Mouse (Mus musculus): Measurements from ENCODE around the gene Setd3. TPM values are rescaled to one million over a fixed set of nuclear protein-coding genes. Genes with fewer than 3 reads are reported as not detected.

Gene Setd3
- polyA plus RNA-seq (2021): 84.2 TPM

DNA sequence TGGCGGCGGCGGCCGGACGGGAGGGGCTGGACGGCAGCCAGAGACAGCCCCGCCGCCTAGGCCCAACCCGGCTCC, at the start of gene Setd3:
Setd3 (minus strand) TSS at position 69 of the 75 bp plus-strand sequence.
- ATAC-seq (no peak), DNase-seq (ENCODE audit: low read depth, low spot score) (no peak)
- H3K27me3 ChIP-seq: no peaks in the 10 kb centered on the region
- POLR2A ChIA-PET: no interaction called here
- in situ Hi-C loops (cut with MboI; ENCODE audit: low pct_unique_long_range_greater_than_20kb): no loop called here
- TF ChIP-seq CTCF (IDR thresholded peaks at IDR 0.05): no peak
- CTCF ChIA-PET: no interaction called here

DNA sequence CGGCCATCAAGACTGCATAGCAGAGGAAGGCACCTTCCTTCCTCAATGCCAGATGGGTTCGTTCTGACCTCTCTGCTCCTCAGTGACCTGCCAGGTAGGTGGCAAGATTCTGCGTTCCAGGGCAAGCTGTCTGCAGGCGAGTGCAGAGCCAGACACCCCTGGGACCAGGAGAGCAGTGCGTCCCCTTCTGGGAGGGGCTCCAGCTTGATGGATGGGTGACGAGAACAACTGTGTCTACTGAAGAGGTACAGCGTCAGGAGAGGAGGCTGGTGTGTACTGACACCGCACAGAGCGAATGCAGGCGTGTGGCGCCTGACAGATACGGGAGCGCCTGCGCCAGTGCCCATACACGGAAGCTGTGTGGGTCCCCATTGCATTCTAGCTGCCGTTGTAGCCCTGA, 48.4 kb upstream of the Setd3 start:
- no peak for TF ChIP-seq CTCF (IDR thresholded peaks at IDR 0.05)
- in situ Hi-C loops (cut with MboI; ENCODE audit: low pct_unique_long_range_greater_than_20kb): loop anchor here (5.0 kb wide), 1 partner anchor 60 kb away; no protein-coding TSS in a partner anchor
- ATAC-seq (no peak), DNase-seq (ENCODE audit: low read depth, low spot score) (no peak)
- no peaks in the 10 kb centered on the region for H3K27me3 ChIP-seq
- ChIA-PET CTCF (no interaction called here), POLR2A (no interaction called here)

DNA sequence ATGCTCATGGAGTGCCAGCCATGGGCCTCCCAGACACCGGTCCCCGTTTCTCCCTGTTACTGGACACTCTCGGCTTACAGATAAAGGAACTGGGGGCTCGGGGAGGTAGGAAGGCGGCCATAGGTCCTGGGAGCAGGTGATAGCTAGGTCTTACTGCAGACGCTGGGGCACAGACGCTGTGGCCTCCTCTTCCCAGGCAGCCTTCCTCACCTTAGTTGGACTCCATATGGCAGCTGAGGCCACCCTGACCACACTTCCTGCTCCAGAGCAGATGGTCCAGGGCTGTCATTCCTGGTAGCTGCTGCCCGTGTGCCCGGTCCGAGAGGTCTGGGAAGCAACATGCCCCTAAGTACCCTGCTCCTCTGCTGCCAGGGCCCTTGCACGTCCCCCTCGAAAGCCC, 47.8 kb upstream of the Setd3 start:
- no peak for DNase-seq (ENCODE audit: low read depth, low spot score)
- no peaks in the 10 kb centered on the region for H3K27me3 ChIP-seq
- CTCF ChIA-PET: no interaction called here
- no peak for ATAC-seq
- no peak for TF ChIP-seq CTCF (IDR thresholded peaks at IDR 0.05)
- POLR2A ChIA-PET: no interaction called here
- in situ Hi-C loops (cut with MboI; ENCODE audit: low pct_unique_long_range_greater_than_20kb): loop anchor here (5.0 kb wide), 1 partner anchor 60 kb away; no protein-coding TSS in a partner anchor

DNA sequence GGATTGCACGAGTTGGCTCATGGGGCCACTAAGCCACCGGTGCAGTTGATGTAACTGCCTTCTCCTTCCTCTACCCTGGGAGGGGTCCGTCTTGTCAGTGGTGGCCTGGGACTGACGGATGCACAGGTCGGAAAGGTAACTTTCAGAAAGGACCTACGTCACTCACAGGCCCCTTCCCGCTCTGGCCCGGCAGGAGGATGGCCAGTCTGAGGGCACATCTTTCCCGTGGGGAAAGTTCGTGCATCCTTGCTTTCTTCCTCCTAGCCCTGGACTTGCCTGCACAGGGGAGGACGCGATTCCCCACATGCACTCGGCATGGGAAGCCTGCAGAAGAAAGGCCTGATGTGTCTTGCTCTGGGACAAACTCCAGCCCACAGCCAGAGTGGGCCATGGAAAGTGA, 47.1 kb upstream of the Setd3 start:
- no peaks in the 10 kb centered on the region for H3K27me3 ChIP-seq
- DNase-seq (ENCODE audit: low read depth, low spot score) (no peak), ATAC-seq (no peak)
- POLR2A ChIA-PET: no interaction called here
- TF ChIP-seq CTCF (IDR thresholded peaks at IDR 0.05): no peak
- in situ Hi-C loops (cut with MboI; ENCODE audit: low pct_unique_long_range_greater_than_20kb): loop anchor here (5.0 kb wide), 1 partner anchor 61 kb away; no protein-coding TSS in a partner anchor
- CTCF ChIA-PET: interaction anchor here (1.4 to 2.4 kb wide), 2 partner anchors 43 to 66 kb away, joined by 3 to 11 read pairs; no protein-coding TSS in a partner anchor

DNA sequence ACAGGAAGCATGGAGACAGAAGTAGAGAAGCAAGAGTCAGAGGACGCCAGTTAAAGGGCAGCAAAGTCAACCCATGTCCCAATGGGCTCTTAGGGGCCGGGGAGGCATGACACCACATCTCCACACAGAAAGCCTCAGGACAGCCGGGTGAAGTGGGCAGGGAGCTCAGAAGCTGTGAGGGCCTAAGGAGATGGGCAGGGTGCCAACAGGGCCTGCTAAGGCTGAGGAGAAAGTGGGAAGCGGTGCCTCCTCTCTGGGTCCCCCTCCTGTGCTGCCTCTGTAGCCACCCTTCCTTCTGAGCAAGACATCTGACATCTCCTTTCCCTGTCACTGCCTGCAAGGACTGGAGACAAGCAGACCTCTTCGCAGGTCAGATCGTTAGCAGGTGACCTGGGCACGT, 46.7 kb upstream of the Setd3 start:
- ATAC-seq (no peak), DNase-seq (ENCODE audit: low read depth, low spot score) (no peak)
- no peaks in the 10 kb centered on the region for H3K27me3 ChIP-seq
- CTCF ChIA-PET: interaction anchor here (1.4 to 2.4 kb wide), 2 partner anchors 44 to 66 kb away, joined by 3 to 11 read pairs; no protein-coding TSS in a partner anchor
- POLR2A ChIA-PET: interaction anchor here (0.6 kb wide), 1 partner anchor 293 kb away, joined by 3 read pairs; no protein-coding TSS in a partner anchor
- in situ Hi-C loops (cut with MboI; ENCODE audit: low pct_unique_long_range_greater_than_20kb): loop anchor here (5.0 kb wide), 1 partner anchor 62 kb away; no protein-coding TSS in a partner anchor
- TF ChIP-seq CTCF (IDR thresholded peaks at IDR 0.05): no peak

DNA sequence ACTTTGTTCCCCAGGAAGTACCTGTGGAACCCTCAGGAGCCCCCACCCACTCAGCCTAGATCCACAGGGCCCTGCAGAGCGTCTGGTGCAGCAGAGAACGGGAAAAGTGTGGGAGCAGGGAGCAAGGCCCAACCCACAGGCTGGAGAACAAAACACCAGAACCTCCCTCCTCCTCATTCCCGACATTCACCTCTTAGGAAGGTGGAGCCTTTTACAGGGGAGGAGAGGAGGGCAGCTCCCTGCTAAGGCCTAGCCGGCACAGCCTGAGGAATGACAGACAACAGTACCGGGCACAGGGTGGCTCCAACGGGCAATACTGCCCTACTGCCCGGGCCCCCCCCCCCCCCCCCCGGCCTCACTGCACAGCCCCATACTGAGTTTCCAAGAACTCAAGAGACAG, 44.2 kb upstream of the Setd3 start:
- no peak for TF ChIP-seq CTCF (IDR thresholded peaks at IDR 0.05)
- POLR2A ChIA-PET: no interaction called here
- in situ Hi-C loops (cut with MboI; ENCODE audit: low pct_unique_long_range_greater_than_20kb): no loop called here
- DNase-seq (ENCODE audit: low read depth, low spot score) (no peak), ATAC-seq (peak; percentile 94)
- CTCF ChIA-PET: no interaction called here
- H3K27me3 ChIP-seq: no peaks in the 10 kb centered on the region

DNA sequence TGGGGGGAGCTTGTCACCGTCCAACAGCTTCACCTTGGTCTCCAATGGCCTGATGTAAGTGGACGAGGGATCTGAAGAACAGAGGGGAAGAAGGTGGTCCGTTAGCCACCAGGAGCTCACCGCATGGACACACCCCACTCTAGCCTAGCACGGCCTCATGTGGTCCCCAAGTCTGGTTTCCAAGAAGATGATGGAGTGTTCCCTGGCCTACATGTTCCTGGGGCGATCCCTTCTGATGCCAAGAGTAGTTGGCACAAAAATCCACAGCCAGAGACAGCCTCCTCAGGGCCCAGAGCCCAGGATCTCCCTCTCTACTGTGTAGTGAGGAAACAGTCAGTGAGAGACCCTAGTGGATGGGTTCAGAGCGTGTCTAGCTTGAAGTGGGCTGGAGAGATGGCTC, 42.6 kb upstream of the Setd3 start:
- ATAC-seq: no peak
- no peak for DNase-seq (ENCODE audit: low read depth, low spot score)
- in situ Hi-C loops (cut with MboI; ENCODE audit: low pct_unique_long_range_greater_than_20kb): no loop called here
- POLR2A ChIA-PET: no interaction called here
- TF ChIP-seq CTCF (IDR thresholded peaks at IDR 0.05): no peak
- CTCF ChIA-PET: no interaction called here
- no peaks in the 10 kb centered on the region for H3K27me3 ChIP-seq

DNA sequence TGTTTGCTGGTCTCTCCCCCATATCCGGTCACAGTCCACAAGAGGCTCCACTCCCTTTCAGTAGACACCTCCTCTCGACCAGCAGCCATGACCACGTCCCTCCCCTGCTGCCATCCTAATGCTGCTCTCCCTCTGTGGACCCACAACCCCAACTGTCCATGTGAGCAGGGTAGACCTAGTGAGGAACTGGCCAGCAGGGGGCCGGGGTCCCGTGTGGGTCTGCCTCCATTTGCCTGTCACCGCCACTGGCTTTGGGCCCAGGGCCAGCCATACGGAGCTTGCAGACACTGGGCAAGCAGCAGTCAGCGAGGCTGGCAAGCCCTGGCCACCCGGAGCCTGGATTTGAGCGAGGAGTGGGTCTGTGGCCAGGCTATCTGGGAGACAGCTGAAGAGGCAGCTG, 42.1 kb upstream of the Setd3 start:
- no peaks in the 10 kb centered on the region for H3K27me3 ChIP-seq
- in situ Hi-C loops (cut with MboI; ENCODE audit: low pct_unique_long_range_greater_than_20kb): no loop called here
- ChIA-PET CTCF (no interaction called here), POLR2A (no interaction called here)
- no peak for TF ChIP-seq CTCF (IDR thresholded peaks at IDR 0.05)
- DNase-seq (ENCODE audit: low read depth, low spot score): no peak
- ATAC-seq: no peak

DNA sequence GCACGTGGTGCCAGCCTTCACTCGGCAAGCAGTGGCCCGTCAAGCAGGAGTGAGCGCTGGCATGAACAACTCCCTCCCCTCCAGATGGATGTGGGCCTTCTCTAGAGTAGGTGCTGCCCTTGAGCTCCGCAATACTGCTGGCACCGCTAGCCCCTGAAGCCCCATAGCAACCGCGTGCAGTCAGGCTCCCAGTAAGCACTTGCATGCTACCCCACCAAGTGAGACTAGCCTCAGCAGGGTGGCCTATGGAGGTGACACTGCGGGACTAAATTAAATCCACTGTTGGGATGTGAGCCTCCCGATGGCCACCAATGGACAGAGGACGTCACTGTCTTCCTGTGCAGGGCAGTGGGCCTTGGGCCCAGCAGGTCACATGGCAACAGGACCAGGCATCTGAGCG, 41.5 kb upstream of the Setd3 start:
- ChIA-PET CTCF (no interaction called here), POLR2A (no interaction called here)
- in situ Hi-C loops (cut with MboI; ENCODE audit: low pct_unique_long_range_greater_than_20kb): no loop called here
- no peak for TF ChIP-seq CTCF (IDR thresholded peaks at IDR 0.05)
- no peaks in the 10 kb centered on the region for H3K27me3 ChIP-seq
- DNase-seq (ENCODE audit: low read depth, low spot score) (no peak), ATAC-seq (no peak)

DNA sequence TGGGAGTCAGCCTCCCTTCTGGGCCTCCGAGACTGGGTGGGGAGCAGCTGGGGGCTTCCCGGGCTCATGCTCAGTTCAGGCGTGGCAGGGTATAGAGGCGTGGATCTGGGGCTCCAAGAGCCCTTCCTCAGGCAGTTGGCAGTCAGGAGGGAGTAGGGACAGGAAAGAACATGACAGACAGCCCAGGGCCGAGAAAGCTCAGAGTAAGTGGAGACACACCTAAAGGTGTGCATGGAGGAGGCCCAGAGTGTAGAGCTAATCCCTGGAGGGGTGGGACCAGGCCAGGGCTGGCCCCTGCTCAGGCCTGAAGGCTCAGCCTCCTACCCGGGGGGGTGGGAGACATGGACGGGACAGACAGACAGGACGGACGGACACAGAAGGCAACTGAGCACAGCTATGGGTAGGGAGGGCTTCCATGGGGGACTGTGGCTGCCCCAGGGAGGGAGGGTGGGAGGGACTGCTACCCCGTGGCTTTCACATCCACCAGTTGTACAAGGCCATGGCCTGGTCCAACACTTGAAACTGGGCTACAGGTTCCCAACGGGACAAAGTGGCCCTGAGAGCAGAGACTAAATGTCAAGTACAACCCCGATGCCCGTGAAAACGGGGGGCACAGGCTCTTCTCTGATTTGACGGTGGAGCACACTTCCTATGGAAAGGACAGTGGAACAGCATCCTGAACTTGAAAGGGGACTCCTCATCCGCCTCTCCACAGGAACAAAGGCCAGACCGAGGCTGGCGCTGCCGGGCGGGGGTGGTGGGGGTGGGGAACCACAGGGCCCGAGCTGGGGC, 40.9 kb upstream of the Setd3 start:
- no peaks in the 10 kb centered on the region for H3K27me3 ChIP-seq
- ChIA-PET POLR2A (no interaction called here), CTCF (interaction anchor here (1.4 kb wide), 1 partner anchor 73 kb away, joined by 3 read pairs; no protein-coding TSS in a partner anchor)
- DNase-seq (ENCODE audit: low read depth, low spot score) (no peak), ATAC-seq (no peak)
- in situ Hi-C loops (cut with MboI; ENCODE audit: low pct_unique_long_range_greater_than_20kb): no loop called here
- no peak for TF ChIP-seq CTCF (IDR thresholded peaks at IDR 0.05)

DNA sequence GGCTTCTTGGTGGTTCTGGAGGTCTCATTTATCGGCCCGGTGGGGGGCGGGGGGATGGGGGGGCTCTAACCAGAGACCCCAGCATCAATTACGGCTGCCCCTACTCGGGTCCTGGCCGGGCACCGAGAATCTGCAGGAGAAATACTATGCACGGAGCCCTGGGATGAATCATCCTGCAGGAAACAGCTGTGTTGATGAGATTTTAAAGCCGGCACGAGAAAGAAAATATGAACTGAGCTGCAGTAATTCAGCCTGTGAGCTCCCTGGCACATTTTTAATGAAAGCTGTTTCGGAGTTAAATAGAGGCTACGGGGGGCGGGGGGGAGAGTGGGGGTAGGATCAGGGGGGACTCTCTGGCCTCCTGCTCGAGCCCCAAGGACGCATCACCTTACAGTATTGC, 40.0 kb upstream of the Setd3 start:
- no peak for TF ChIP-seq CTCF (IDR thresholded peaks at IDR 0.05)
- in situ Hi-C loops (cut with MboI; ENCODE audit: low pct_unique_long_range_greater_than_20kb): no loop called here
- DNase-seq (ENCODE audit: low read depth, low spot score): no peak

DNA sequence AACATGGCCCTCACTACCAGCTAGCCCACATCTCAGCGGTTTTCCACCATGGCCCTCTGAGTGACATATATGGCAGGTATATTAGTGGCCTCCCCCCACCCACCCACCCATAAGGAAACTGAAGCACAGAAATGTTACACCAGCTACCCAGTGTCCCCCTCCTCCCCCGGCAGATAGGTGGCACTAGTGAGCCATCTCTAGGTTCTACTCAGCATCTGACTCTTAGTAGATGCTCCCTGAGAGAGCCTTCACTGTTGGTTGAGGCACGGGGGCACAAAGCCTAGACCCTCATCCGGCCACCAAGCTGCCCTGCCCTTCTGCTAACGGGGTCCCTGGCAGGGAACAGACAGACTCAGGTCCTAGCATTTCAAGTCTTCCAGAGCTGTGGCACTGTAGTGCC, 38.5 kb upstream of the Setd3 start:
- POLR2A ChIA-PET: interaction anchor here (1.1 kb wide), 1 partner anchor 57 kb away, joined by 3 read pairs; no protein-coding TSS in a partner anchor
- CTCF ChIA-PET: interaction anchor here (0.6 to 1.7 kb wide), 7 partner anchors 10 to 77 kb away, joined by 3 to 5 read pairs (median 4); partner anchors contain the start of gene Ccdc85c
- ATAC-seq (peak; percentile 45), DNase-seq (ENCODE audit: low read depth, low spot score) (no peak)
- no peaks in the 10 kb centered on the region for H3K27me3 ChIP-seq
- in situ Hi-C loops (cut with MboI; ENCODE audit: low pct_unique_long_range_greater_than_20kb): no loop called here
- TF ChIP-seq CTCF (IDR thresholded peaks at IDR 0.05): no peak

More for the DNA sequence above, 40.0 kb upstream of the Setd3 start:
- no peaks in the 10 kb centered on the region for H3K27me3 ChIP-seq
- CTCF ChIA-PET: interaction anchor here (1.4 kb wide), 1 partner anchor 74 kb away, joined by 3 read pairs; no protein-coding TSS in a partner anchor
- ATAC-seq: no peak
- POLR2A ChIA-PET: no interaction called here

Data from Patski (cell line).